Mouse (Mus musculus) left cerebral cortex, adult 2 months (tissue): ENCODE results near the gene Pold4. TPM values are rescaled to one million over a fixed set of nuclear protein-coding genes. Genes with fewer than 3 reads are reported as not detected.

Experiments used
- DNase-seq, 2 experiments: peaks; one replicate each; pipeline ENCODE4 v3.0.0; 2021 to 2022; ENCODE audit warnings: low spot score in 2 of 2, mixed read lengths in 1 of 2; ENCODE audit errors: extremely low spot score in 1 of 2
- H3K27ac ChIP-seq: fragments of 200-600 bp; 2 replicates; pipeline ENCODE4 v1.8.1; 2022
- H3K4me3 ChIP-seq: fragments of 200-600 bp; 2 replicates; pipeline ENCODE4 v1.8.1; 2022
- CTCF ChIP-seq: fragments of 200-600 bp; IDR thresholded peaks from 2 replicates; pipeline ENCODE4 v1.8.1; 2022; ENCODE audit warnings: antibody characterized with exemption, mild to moderate bottlenecking, moderate library complexity
- intact Hi-C: fragments of 180-260 bp; cut with DNase I; formaldehyde crosslinking; loops from one replicate; pipeline ENCODE4 v1.15.1; 2025
- total RNA-seq, 2 experiments: library from RNA; stranded (reverse); gene quantifications; 2 replicates each; pipeline ENCODE4 v1.2.3; 2021

Gene Pold4
- total RNA-seq, 2 experiments from 2014 or later = 15.4 to 17.6 TPM

- Histone ChIP-seq H3K27ac (no peak overlapping the region), H3K4me3 (no peak overlapping the region)
- no peak for DNase-seq
- TF ChIP-seq CTCF = no peak
- intact Hi-C loops = no loop called here
These were observed 23.1 kb upstream of the Pold4 start for GRCm38 (mm10) chr19:4208563-4208962.

- Histone ChIP-seq H3K4me3 (no peak overlapping the region), H3K27ac (no peak overlapping the region)
- DNase-seq = no peak
- intact Hi-C loops = no loop called here
- no peak for TF ChIP-seq CTCF
These were observed 19.7 kb upstream of the Pold4 start for GRCm38 (mm10) chr19:4211891-4212588.

DNA sequence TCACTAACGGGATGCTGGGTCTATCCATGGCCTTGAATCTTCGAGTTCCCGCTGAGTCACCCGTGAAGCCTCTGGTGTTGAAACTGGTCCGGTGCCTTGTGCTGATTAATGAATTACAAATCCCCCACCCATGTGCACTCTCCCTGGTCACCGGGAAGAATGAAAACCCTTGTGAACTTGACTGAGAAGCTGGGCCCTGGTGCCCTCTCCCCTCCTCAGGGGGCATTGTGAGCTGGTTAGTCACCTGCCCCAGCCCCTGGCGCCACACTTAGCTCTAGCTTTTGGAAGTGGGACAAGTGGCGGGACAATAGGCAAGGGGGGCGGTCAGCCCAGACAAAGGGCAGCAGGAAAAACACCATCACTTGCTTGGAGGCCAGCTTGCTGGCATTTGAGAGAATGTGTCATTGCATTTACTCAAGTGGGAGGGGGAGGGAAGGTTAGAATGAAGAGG lies 18.1 kb upstream of the Pold4 start:
- DNase-seq = no peak
- H3K27ac ChIP-seq = no peak overlapping the region
- intact Hi-C loops = no loop called here
- no peak for TF ChIP-seq CTCF
- H3K4me3 ChIP-seq = no peak overlapping the region

DNA sequence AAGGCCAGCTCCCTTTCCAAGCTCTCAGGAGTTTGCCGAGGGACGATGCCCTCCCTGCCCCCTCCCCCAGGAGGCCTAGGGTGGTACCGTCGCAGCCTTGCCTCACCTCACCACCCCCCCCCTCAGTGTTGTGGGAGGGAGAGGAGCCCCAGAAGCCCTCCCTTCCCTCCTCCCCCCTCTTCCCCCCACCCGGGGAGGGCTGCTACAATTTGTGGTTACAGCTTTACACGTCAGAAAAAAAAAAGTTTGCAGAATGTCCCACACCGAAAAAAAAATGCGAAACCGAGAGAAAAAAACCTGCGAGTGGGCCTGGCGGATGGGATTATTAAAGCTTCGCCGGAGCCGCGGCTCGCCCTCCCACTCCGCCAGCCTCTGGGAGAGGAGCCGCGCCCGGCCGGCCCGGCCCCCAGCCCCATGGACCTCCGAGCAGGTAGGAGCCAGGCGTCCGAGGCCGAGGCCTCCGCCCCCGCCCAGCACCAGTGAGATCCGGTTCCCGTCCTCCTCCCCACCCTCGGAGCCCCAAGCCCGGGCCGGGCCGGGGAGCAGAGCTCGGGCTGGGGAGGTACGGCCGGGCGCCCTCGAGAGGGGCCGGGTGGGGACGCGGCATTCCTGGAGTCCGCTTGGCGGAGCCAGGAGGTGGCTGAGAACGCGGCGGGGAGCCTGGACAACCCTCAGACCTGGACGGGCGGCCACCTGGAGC lies 17.5 kb upstream of the Pold4 start, which contains the start of the genes Clcf1 and AC109138.7:
Gene Clcf1 (plus strand): TSS at position 168 of the 700 bp plus-strand sequence.
Gene AC109138.7 (plus strand): TSS at position 287 of the 700 bp plus-strand sequence.
- DNase-seq = no peak
- intact Hi-C loops = no loop called here
- TF ChIP-seq CTCF = no peak
- H3K4me3 ChIP-seq = peak within 1 kb of the TSS; percentile 47
- no peak within 1 kb of the TSS for H3K27ac ChIP-seq

- intact Hi-C loops = no loop called here
- TF ChIP-seq CTCF = no peak
- Histone ChIP-seq H3K27ac (no peak overlapping the region), H3K4me3 (peak overlapping the region; percentile 47)
- DNase-seq = no peak
These were observed 16.8 kb upstream of the Pold4 start for GRCm38 (mm10) chr19:4214771-4215450.

- Histone ChIP-seq H3K4me3 (peak overlapping the region; percentile 47), H3K27ac (no peak overlapping the region)
- intact Hi-C loops = no loop called here
- TF ChIP-seq CTCF = no peak
- no peak for DNase-seq
These were observed 16.3 kb upstream of the Pold4 start for GRCm38 (mm10) chr19:4215451-4215840.

DNA sequence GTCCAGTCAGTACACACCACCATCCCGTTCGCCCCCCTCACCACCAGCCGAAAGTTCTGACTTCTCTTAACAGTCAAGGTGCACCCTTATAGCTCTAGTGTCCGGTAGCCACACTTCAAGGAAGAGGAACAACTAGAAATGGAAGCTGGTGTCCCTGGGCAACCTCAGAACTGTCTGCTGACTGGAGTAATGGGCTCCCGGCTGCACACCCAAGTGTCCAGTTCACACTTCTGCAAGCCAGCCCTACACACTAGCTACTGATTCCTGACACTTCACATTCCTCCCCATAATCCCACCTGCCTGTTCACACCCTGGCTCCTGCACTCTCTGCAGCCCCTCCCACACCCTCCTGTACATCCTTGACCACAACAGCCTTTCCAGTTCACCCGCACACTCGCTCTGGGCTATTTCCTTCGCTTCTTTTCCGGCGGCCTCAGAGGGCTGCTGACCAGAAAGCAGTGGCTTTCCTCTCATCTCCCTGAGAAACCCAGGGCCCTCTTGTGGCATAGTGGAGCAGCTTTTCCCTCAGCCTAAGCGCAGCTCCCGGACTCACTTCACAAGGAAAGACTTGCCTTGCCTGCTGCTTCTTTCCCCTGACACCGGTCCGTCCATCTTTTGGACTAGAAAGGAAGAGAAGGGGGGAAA lies 15.5 kb upstream of the Pold4 start:
- intact Hi-C loops = no loop called here
- peak; percentile 59 for TF ChIP-seq CTCF
- no peak overlapping the region for H3K27ac ChIP-seq
- no peak overlapping the region for H3K4me3 ChIP-seq
- DNase-seq = no peak

- DNase-seq = no peak
- no peak overlapping the region for H3K4me3 ChIP-seq
- intact Hi-C loops = no loop called here
- H3K27ac ChIP-seq = no peak overlapping the region
- no peak for TF ChIP-seq CTCF
These were observed 14.6 kb upstream of the Pold4 start for GRCm38 (mm10) chr19:4217140-4217539.

DNA sequence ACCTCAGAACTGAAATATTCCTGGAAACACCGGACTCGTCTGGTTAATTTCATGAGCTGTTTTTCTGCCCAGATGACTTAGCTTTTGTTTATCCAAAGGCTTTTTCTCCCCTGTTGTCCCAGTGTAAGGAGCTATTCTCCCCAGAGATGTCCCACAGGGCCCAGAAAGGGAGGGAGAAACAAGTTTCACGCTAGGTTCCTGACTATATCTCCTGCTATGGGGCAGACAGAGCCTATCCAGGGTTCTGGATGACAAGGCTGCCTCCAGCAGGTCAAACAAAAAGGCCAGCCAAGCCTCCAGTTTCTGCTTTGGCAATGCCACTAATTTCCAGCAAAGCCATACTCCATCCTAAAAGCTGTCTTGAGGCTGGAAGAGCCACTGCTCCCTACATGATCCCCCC lies 13.8 kb upstream of the Pold4 start:
- intact Hi-C loops = no loop called here
- TF ChIP-seq CTCF = no peak
- DNase-seq = no peak

DNA sequence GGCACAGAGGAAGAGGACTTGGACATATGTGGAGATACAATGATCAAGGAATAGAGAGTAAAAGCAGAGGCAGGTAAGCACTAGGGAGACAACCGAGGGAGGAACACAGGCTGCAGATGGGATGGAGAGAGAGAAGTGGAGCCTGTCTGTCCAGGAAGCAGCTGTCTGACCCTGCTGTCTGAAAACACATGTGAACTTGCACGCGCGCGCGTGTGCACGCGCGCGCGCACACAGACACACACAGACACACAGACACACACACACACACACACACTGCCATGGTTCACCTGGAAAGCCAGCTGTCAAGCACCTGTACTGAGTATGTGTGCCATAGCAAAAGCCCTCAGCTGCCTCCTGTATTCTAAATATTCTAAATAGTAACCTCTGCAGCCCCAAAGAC lies 13.4 kb upstream of the Pold4 start:
- TF ChIP-seq CTCF = no peak
- intact Hi-C loops = no loop called here
- H3K4me3 ChIP-seq = no peak overlapping the region
- DNase-seq = no peak
- no peak overlapping the region for H3K27ac ChIP-seq

More for the DNA sequence above, 13.8 kb upstream of the Pold4 start:
- Histone ChIP-seq H3K27ac (no peak overlapping the region), H3K4me3 (no peak overlapping the region)

- no peak overlapping the region for H3K27ac ChIP-seq
- intact Hi-C loops = no loop called here
- no peak for DNase-seq
- H3K4me3 ChIP-seq = no peak overlapping the region
- no peak for TF ChIP-seq CTCF
These were observed 12.9 kb upstream of the Pold4 start for GRCm38 (mm10) chr19:4218784-4219183.

GRCm38 (mm10) chr19:4219943-4220342 lies 11.8 kb upstream of the Pold4 start:
- no peak overlapping the region for H3K4me3 ChIP-seq
- no peak for DNase-seq
- TF ChIP-seq CTCF = no peak
- H3K27ac ChIP-seq = no peak overlapping the region
- intact Hi-C loops = no loop called here
